Mouse (Mus musculus) ES-E14 (cell line): ENCODE data around the gene Hormad2.

Experiments used
- CHD2 ChIP-seq: IDR thresholded peaks from 2 replicates; pipeline ENCODE4 v1.6.1; 2014; ENCODE audit warnings: mild to moderate bottlenecking, low read depth, low read length, inconsistent platforms
- HCFC1 ChIP-seq: IDR thresholded peaks from 2 replicates; pipeline ENCODE4 v1.6.1; 2012; ENCODE audit warnings: low read length, inconsistent platforms, borderline replicate concordance; ENCODE audit not compliant: insufficient read depth
- MAFK ChIP-seq: IDR thresholded peaks from 2 replicates; pipeline ENCODE4 v1.6.1; 2014; ENCODE audit warnings: mild to moderate bottlenecking, low read depth, low read length, inconsistent platforms; ENCODE audit not compliant: insufficient read depth
- ZC3H11A ChIP-seq: IDR thresholded peaks from 2 replicates; pipeline ENCODE4 v1.6.1; 2012; ENCODE audit warnings: low read depth, mild to moderate bottlenecking, inconsistent platforms, low read length, borderline replicate concordance
- ZNF384 ChIP-seq: IDR thresholded peaks from 2 replicates; pipeline ENCODE4 v1.6.1; 2012; ENCODE audit warnings: low read depth, low read length, inconsistent platforms

DNA sequence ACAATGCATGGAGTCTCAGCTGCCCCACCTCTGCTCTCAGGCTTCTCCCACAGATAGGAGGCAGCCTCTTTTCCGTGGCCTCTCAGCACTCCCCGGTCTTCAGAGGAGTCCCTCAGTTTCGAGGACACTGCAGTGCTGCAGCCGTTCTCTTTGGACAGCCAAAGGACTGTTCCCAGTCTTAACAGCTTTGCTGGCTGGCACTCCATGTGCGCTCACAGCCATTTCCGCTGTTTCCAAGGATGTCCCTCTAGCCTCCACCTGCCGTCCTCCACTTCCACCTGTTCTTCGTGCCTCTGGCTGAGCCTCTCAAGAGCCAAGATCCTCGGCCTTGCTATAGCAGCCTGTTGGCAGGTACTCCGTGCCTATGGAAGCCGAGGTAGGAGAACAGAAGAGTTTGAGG is 117.4 kb downstream of the Hormad2 start:
- TF ChIP-seq CHD2 (no peak), ZNF384 (no peak), HCFC1 (no peak), MAFK (no peak), ZC3H11A (no peak)
